Mouse (Mus musculus): ENCODE data around the gene Cdc20b. TPM values are rescaled to one million over a fixed set of nuclear protein-coding genes. Genes with fewer than 3 reads are reported as not detected.

Cdc20b gene
- polyA plus RNA-seq, 1 experiment from 2014 or later, result 2.1 TPM

DNA sequence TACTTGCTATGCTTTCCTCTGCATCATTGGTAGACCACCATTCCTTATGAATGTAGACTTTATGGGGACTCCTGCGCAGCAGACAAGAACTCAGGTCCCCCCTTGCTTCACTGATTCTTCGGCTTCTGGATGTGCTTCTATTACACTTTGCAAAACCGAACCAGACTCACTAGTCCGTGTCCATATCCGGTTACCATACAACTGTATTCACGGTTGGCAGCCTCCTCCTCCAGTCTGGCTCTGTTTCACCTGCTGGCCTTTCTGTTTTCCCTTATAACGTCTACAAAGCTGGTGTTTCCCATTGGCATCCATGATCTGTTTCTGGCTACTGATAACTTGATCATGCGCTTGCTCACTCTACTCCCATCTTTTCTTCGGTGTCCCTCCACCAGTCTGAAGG, 29.6 kb downstream of the Cdc20b start:
- Histone ChIP-seq H3K4me2 (replicated peaks; ENCODE audit: low read depth, low read length) (no peak overlapping the region), H3K9ac (ENCODE audit: low read depth, low read length) (no peak overlapping the region), H3K36me3 (ENCODE audit: control insufficient read depth, insufficient read depth, low read length) (no peaks in the 10 kb centered on the region), H3K9me3 (ENCODE audit: control insufficient read depth, low read length) (no peaks in the 10 kb centered on the region), H3K27ac (ENCODE audit: low read depth, low read length) (no peak overlapping the region), H3K4me1 (replicated peaks; ENCODE audit: control insufficient read depth, insufficient read depth, low read length) (no peaks in the 10 kb centered on the region), H3K4me3 (ENCODE audit: low read depth, low read length) (no peak overlapping the region), H3K27me3 (ENCODE audit: control insufficient read depth, insufficient read depth, low read length) (no peaks in the 10 kb centered on the region)
- 90% methylated on average over 9 of the region's 9 CpGs for WGBS
- no peak for ATAC-seq (ENCODE audit: low FRiP score)
- DNase-seq (ENCODE audit: low spot score), result no peak

DNA sequence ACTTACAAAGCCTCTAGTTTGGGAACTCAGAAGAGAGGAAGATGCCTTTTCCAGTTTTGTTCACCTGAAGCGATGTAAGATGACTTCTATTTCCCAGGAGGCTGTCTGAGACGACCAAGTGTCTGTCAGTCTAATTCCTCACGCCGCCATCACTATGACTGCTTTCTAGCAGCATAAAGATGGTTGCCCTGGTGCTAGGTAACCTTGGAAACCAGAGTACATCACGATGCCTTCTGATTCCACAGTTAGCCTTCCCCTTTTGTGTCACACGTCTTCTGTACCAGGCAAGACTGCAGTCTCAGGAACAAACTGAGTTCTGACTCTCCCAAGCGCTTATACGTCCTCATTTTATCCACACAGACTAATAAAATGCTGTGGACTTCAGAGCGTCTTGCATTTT, 44.1 kb downstream of the Cdc20b start:
- 64% methylated on average over 9 of the region's 9 CpGs for WGBS

GRCm38 (mm10) chr13:113082101-113082500, 47.2 kb downstream of the Cdc20b start:
- no peak overlapping the region for H3K9ac ChIP-seq (ENCODE audit: low read depth, low read length)
- DNase-seq (ENCODE audit: low spot score) (no peak), ATAC-seq (ENCODE audit: low FRiP score) (no peak)
- no peaks in the 10 kb centered on the region for H3K36me3 ChIP-seq (ENCODE audit: control insufficient read depth, insufficient read depth, low read length)
- no peak overlapping the region for H3K4me2 ChIP-seq (replicated peaks; ENCODE audit: low read depth, low read length)
- no peaks in the 10 kb centered on the region for H3K9me3 ChIP-seq (ENCODE audit: control insufficient read depth, low read length)
- no peaks in the 10 kb centered on the region for H3K27me3 ChIP-seq (ENCODE audit: control insufficient read depth, insufficient read depth, low read length)
- no peaks in the 10 kb centered on the region for H3K4me1 ChIP-seq (replicated peaks; ENCODE audit: control insufficient read depth, insufficient read depth, low read length)
- WGBS, result 36% methylated on average over 1 of the region's 1 CpGs
- H3K27ac ChIP-seq (ENCODE audit: low read depth, low read length), result no peak overlapping the region
- no peak overlapping the region for H3K4me3 ChIP-seq (ENCODE audit: low read depth, low read length)

More for the DNA sequence above, 44.1 kb downstream of the Cdc20b start:
- Histone ChIP-seq H3K4me1 (replicated peaks; ENCODE audit: control insufficient read depth, insufficient read depth, low read length) (no peaks in the 10 kb centered on the region), H3K4me2 (replicated peaks; ENCODE audit: low read depth, low read length) (no peak overlapping the region), H3K36me3 (ENCODE audit: control insufficient read depth, insufficient read depth, low read length) (no peaks in the 10 kb centered on the region), H3K9me3 (ENCODE audit: control insufficient read depth, low read length) (no peaks in the 10 kb centered on the region), H3K9ac (ENCODE audit: low read depth, low read length) (no peak overlapping the region), H3K27me3 (ENCODE audit: control insufficient read depth, insufficient read depth, low read length) (no peaks in the 10 kb centered on the region), H3K4me3 (ENCODE audit: low read depth, low read length) (no peak overlapping the region), H3K27ac (ENCODE audit: low read depth, low read length) (no peak overlapping the region)
- ATAC-seq (ENCODE audit: low FRiP score) (no peak), DNase-seq (ENCODE audit: low spot score) (peak; percentile 26)

DNA sequence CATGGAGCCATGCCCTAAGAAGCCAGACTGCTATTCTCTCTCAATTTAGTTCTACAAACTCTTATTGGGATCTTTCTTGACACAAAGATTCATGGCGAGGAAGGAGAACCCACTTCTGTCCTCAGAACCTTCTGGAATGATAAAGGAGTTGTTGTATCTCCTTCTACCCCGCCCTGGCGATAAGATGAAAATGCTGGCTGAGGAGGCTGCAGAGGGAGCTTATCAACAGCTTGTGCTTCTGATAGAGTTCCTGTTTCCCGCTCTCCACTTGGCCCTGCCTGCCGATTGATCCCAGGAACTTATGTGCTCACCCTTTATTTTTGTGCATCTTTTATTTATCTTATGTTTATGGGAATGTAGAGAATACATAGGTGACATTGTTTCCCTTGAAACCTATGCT, 49.8 kb downstream of the Cdc20b start:
- H3K27me3 ChIP-seq (ENCODE audit: control insufficient read depth, insufficient read depth, low read length), result no peaks in the 10 kb centered on the region
- no peak for ATAC-seq (ENCODE audit: low FRiP score)
- no peak overlapping the region for H3K9ac ChIP-seq (ENCODE audit: low read depth, low read length)
- H3K4me2 ChIP-seq (replicated peaks; ENCODE audit: low read depth, low read length), result no peak overlapping the region
- H3K4me3 ChIP-seq (ENCODE audit: low read depth, low read length), result no peak overlapping the region
- DNase-seq (ENCODE audit: low spot score), result no peak
- 80% methylated on average over 5 of the region's 5 CpGs for WGBS
- H3K36me3 ChIP-seq (ENCODE audit: control insufficient read depth, insufficient read depth, low read length), result no peaks in the 10 kb centered on the region
- no peaks in the 10 kb centered on the region for H3K9me3 ChIP-seq (ENCODE audit: control insufficient read depth, low read length)
- H3K4me1 ChIP-seq (replicated peaks; ENCODE audit: control insufficient read depth, insufficient read depth, low read length), result no peaks in the 10 kb centered on the region
- no peak overlapping the region for H3K27ac ChIP-seq (ENCODE audit: low read depth, low read length)

GRCm38 (mm10) chr13:113087226-113088017, 52.5 kb downstream of the Cdc20b start:
- H3K9ac ChIP-seq (ENCODE audit: low read depth, low read length), result no peak overlapping the region
- H3K4me2 ChIP-seq (replicated peaks; ENCODE audit: low read depth, low read length), result no peak overlapping the region
- H3K4me3 ChIP-seq (ENCODE audit: low read depth, low read length), result no peak overlapping the region
- ATAC-seq (ENCODE audit: low FRiP score) (no peak), DNase-seq (ENCODE audit: low spot score) (no peak)
- H3K27ac ChIP-seq (ENCODE audit: low read depth, low read length), result no peak overlapping the region
- no peaks in the 10 kb centered on the region for H3K27me3 ChIP-seq (ENCODE audit: control insufficient read depth, insufficient read depth, low read length)
- H3K9me3 ChIP-seq (ENCODE audit: control insufficient read depth, low read length), result no peaks in the 10 kb centered on the region
- H3K4me1 ChIP-seq (replicated peaks; ENCODE audit: control insufficient read depth, insufficient read depth, low read length), result no peaks in the 10 kb centered on the region
- 82% methylated on average over 13 of the region's 13 CpGs for WGBS
- H3K36me3 ChIP-seq (ENCODE audit: control insufficient read depth, insufficient read depth, low read length), result no peaks in the 10 kb centered on the region

GRCm38 (mm10) chr13:113090489-113090888, 55.6 kb downstream of the Cdc20b start:
- H3K27me3 ChIP-seq (ENCODE audit: control insufficient read depth, insufficient read depth, low read length), result no peaks in the 10 kb centered on the region
- ATAC-seq (ENCODE audit: low FRiP score) (no peak), DNase-seq (ENCODE audit: low spot score) (no peak)
- no peaks in the 10 kb centered on the region for H3K9me3 ChIP-seq (ENCODE audit: control insufficient read depth, low read length)
- no peak overlapping the region for H3K27ac ChIP-seq (ENCODE audit: low read depth, low read length)
- H3K4me3 ChIP-seq (ENCODE audit: low read depth, low read length), result no peak overlapping the region
- no peak overlapping the region for H3K4me2 ChIP-seq (replicated peaks; ENCODE audit: low read depth, low read length)
- 78% methylated on average over 7 of the region's 8 CpGs for WGBS
- H3K36me3 ChIP-seq (ENCODE audit: control insufficient read depth, insufficient read depth, low read length), result no peaks in the 10 kb centered on the region
- H3K4me1 ChIP-seq (replicated peaks; ENCODE audit: control insufficient read depth, insufficient read depth, low read length), result no peaks in the 10 kb centered on the region
- no peak overlapping the region for H3K9ac ChIP-seq (ENCODE audit: low read depth, low read length)

DNA sequence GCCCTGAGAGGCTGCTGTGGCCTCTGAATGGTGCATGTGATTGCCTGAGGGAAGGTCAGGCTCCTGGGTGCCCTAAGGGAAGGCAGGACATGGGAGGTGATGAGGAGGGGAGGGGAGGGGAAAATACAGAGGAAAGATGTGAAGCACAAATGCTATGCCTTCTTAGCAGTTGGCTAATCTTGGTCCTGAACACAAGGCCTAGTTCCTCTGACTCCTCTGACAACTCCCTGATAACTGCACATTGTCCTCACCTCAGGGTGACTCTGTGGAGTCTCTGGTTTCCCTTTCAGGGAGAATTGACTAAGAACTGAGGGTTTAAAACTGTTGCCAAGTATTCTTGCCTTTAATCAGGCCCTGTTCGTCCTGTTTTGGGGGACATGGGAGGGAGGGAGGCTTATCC, 59.7 kb downstream of the Cdc20b start:
- DNase-seq (ENCODE audit: low spot score) (no peak), ATAC-seq (ENCODE audit: low FRiP score) (no peak)
- no peak overlapping the region for H3K9ac ChIP-seq (ENCODE audit: low read depth, low read length)
- H3K9me3 ChIP-seq (ENCODE audit: control insufficient read depth, low read length), result no peaks in the 10 kb centered on the region
- no peaks in the 10 kb centered on the region for H3K36me3 ChIP-seq (ENCODE audit: control insufficient read depth, insufficient read depth, low read length)
- H3K4me1 ChIP-seq (replicated peaks; ENCODE audit: control insufficient read depth, insufficient read depth, low read length), result no peaks in the 10 kb centered on the region
- no peak overlapping the region for H3K4me3 ChIP-seq (ENCODE audit: low read depth, low read length)
- H3K27ac ChIP-seq (ENCODE audit: low read depth, low read length), result no peak overlapping the region
- WGBS, result 69% methylated on average over 1 of the region's 1 CpGs
- no peaks in the 10 kb centered on the region for H3K27me3 ChIP-seq (ENCODE audit: control insufficient read depth, insufficient read depth, low read length)
- H3K4me2 ChIP-seq (replicated peaks; ENCODE audit: low read depth, low read length), result no peak overlapping the region

DNA sequence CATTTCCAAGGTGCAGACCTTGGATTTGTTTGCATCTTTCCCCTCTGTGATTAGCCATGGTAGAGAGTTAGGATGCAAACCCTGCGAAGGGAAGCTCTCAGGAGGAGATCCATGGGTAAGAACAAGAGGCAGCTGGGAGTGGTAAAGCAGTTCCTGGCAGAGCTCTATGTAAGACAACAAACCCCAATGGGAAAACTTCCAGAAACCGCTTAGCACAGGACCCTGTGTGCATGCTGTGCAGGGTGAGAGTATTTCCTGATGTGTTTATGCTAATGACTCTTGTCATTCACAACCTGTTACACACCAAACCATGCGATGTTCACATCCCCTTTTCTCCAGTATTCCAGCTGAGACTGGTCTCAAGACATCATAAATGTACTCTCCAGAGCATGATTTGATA, 62.1 kb downstream of the Cdc20b start:
- Histone ChIP-seq H3K36me3 (ENCODE audit: control insufficient read depth, insufficient read depth, low read length) (no peaks in the 10 kb centered on the region), H3K4me2 (replicated peaks; ENCODE audit: low read depth, low read length) (no peak overlapping the region), H3K9ac (ENCODE audit: low read depth, low read length) (no peak overlapping the region), H3K9me3 (ENCODE audit: control insufficient read depth, low read length) (no peaks in the 10 kb centered on the region), H3K27me3 (ENCODE audit: control insufficient read depth, insufficient read depth, low read length) (no peaks in the 10 kb centered on the region), H3K4me1 (replicated peaks; ENCODE audit: control insufficient read depth, insufficient read depth, low read length) (no peaks in the 10 kb centered on the region), H3K27ac (ENCODE audit: low read depth, low read length) (no peak overlapping the region), H3K4me3 (ENCODE audit: low read depth, low read length) (no peak overlapping the region)
- DNase-seq (ENCODE audit: low spot score) (no peak), ATAC-seq (ENCODE audit: low FRiP score) (no peak)
- 69% methylated on average over 3 of the region's 3 CpGs for WGBS

GRCm38 (mm10) chr13:113098406-113098805, 63.5 kb downstream of the Cdc20b start:
- Histone ChIP-seq H3K4me1 (replicated peaks; ENCODE audit: control insufficient read depth, insufficient read depth, low read length) (no peaks in the 10 kb centered on the region), H3K36me3 (ENCODE audit: control insufficient read depth, insufficient read depth, low read length) (no peaks in the 10 kb centered on the region), H3K4me3 (ENCODE audit: low read depth, low read length) (no peak overlapping the region), H3K9me3 (ENCODE audit: control insufficient read depth, low read length) (no peaks in the 10 kb centered on the region), H3K9ac (ENCODE audit: low read depth, low read length) (no peak overlapping the region), H3K4me2 (replicated peaks; ENCODE audit: low read depth, low read length) (no peak overlapping the region), H3K27ac (ENCODE audit: low read depth, low read length) (no peak overlapping the region), H3K27me3 (ENCODE audit: control insufficient read depth, insufficient read depth, low read length) (no peaks in the 10 kb centered on the region)
- WGBS, result 90% methylated on average over 2 of the region's 2 CpGs
- no peak for ATAC-seq (ENCODE audit: low FRiP score)
- no peak for DNase-seq (ENCODE audit: low spot score)

Data from hindbrain, embryonic 11.5 days (tissue).